Mouse (Mus musculus) MN1 (cell line): ENCODE results near the gene Ascc3.

Experiments used
- DNase-seq: peaks from one replicate; pipeline ENCODE4 v3.0.0-alpha.2; 2016; ENCODE audit warnings: low spot score

The Ascc3 gene

GRCm38 (mm10) chr10:50592355-50593293 is at the start of gene Ascc3:
TSS of gene Ascc3 (plus strand) at chr10:50592669.
- DNase-seq = peak; percentile 98

DNA sequence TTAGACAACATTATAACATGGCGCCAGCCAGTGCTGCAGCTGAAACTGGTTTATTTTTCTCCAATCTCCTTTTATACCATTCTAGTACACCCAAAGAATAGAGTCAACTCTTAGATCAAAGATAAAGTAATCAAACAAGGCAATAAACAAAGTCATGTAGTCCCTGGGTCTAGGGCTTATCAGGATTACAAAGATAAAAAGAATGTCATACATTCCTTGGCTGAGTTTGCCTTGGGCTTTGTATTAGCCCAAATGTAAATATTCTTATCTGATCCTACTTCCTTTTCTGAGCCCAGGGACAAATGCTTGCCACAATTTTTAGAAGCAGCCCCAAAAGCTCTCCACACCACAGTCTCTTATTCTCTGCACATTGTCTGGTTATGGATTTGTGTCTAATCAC is 7.7 kb upstream of the Ascc3 start:
- DNase-seq = no peak

GRCm38 (mm10) chr10:50586556-50586955 is 5.9 kb upstream of the Ascc3 start:
- no peak for DNase-seq

- no peak for DNase-seq
These were observed 902 bp downstream of the Ascc3 start for GRCm38 (mm10) chr10:50593371-50593770.

- no peak for DNase-seq
These were observed 2.9 kb downstream of the Ascc3 start for GRCm38 (mm10) chr10:50595340-50595739.

GRCm38 (mm10) chr10:50604919-50605318 is 12.4 kb downstream of the Ascc3 start:
- DNase-seq = no peak

DNA sequence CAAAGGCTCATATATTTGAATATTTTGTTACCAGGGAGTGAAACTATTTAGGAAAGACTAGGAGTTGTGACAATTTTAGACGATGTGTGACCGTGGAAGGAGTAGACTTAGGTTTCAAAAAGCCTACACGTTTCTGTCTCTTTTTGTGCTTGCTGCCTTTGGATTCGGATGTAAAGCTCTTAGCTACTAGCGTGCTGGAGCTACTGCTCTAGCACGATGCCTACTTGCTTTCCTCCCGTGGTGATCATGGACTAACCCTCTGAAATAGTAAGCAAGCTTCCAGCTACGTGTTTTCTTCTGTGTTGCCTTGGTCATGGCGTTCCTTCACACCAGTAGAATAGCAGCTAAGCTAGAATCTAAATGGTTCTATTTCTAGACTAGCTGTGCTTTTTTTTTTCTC is 21.4 kb downstream of the Ascc3 start:
- no peak for DNase-seq

DNA sequence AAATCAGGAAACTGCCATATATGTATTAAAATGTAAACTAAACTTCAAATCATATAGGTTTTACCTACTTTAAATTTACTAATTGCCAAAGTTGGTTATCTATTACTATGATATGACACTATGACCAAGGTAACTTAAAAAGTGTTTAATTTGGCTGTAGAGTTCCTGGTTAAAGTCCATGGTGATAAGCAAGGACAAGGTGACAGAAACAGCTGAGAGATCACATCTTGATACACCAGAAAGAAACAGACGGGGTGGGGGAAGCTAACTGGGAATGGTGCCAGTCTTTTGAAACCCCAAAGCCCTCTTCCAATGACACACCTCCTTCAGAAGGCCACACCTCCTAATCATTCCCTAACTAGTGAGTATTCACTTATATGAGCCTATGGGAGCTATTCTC is 33.4 kb downstream of the Ascc3 start:
- no peak for DNase-seq

DNA sequence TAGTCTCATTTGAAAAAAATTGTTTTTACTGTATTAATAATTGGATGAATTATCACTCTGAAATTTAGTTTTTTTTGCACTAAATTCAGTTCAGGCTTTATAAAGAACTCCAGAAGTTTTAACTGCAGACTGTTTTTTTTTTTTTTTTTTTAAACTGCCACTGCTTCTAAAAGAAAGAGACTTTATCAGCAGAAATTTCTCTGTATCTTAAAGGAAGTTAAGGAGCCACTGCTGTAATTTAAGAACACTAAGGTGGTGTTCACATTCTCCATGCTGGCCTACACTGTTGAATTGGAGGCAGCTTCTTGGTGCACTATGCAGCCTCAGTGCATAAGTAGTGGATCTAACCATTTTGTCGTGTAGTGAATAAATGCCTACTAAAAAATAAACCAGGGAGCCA is 47.1 kb downstream of the Ascc3 start:
- no peak for DNase-seq

DNA sequence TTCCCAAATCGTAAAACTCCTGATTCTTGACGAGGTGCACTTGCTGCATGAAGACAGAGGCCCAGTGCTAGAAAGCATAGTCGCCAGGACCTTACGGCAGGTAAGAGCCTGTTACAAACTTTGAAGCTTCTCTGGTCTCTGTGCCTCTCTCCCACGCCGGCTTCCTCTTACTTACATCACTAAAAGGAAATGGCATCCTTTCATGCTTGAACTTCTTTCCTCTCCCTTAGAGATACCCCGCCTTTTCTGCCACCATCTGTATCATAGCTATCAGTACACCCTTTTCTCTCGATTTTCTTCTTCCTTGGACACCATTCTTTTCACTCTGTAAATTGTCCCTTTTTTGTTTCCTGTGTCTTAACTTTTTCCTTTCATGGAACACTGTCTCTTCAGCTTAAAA is 58.1 kb downstream of the Ascc3 start:
- no peak for DNase-seq

DNA sequence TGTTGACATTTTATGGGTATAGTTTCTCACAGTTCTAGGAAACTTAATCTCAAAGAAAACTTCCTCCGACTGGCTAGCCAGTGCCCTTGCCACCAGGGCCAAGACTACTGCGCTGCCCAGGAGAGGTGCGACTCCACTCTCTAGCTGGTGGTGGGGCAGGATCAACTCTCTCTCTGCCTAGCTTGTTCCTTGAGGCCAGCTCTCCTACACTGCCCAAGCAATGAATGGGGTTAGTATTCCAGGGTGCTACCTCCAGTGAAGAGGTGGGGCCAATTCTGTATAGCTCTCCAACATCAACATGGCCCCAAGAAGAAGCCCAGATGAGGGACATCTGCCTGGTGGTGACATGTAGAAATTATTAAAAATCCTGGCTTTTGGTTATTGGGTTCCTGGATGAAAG is 61.1 kb downstream of the Ascc3 start:
- DNase-seq = no peak

DNA sequence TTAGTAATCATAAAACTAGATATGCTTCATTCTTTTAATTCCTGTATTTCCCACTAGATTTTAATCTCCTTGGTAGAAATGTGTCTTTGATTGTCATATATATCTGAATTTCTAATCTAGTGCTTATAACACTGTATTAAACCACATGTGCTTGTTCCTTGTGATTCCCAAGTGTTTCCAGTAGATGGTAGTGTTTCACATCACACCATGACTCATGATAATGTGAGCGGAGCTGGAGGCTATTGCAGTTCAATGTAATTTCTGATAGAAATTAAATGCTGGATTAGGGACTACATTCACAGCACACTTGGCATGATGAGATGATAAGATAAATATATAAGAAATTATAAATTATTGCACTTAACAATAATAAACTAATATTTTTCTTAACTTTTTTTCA is 64.9 kb downstream of the Ascc3 start:
- DNase-seq = peak; percentile 59

DNA sequence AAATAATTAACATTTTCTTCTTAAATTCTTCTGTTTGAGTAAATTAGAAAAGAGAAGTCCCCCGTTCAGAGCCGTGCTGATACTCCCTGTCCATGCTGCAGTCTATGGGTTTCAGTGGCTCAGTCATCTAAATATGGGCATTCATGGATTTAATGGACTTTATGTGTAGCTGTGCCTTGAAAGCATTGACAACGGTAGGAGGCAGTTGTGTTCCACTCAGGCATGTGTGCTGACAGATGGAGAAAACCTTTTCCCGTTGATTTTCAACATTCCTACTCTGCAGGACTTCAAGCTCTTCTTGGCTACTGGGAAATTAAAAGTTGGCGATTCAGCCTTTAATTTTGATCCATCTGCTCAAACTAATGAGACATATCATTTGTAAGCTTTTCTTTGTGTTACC is 79.0 kb downstream of the Ascc3 start:
- DNase-seq = no peak

- DNase-seq = no peak
These were observed 97.9 kb downstream of the Ascc3 start for GRCm38 (mm10) chr10:50690324-50690723.

DNA sequence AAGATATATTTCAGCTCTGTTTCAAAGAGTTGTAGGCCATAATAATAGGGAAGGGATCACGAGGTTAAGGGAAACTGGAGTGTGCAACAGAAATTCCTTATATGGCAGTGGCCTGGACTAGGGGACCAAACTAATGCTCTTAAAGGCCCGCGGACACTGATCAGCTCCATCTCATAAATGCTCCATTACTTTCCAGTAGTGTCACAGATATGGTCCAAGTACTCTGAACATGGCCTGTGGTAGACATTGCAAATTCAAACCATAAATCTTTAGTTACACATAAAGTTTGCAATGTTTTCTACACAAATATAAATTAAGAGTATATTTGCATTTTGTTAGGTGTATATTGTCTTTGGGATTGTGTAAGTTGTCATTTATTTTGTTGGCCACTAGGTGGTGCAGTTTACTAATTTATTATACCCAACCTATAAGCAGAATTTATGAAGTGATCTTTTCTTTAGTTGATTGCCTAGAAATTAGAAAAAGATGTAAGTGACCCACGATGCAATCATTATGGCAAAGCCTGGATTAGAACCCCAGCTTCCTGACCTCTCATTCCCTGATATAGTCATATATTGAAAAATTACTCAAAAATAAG is 106.5 kb downstream of the Ascc3 start:
- DNase-seq = peak; percentile 57

DNA sequence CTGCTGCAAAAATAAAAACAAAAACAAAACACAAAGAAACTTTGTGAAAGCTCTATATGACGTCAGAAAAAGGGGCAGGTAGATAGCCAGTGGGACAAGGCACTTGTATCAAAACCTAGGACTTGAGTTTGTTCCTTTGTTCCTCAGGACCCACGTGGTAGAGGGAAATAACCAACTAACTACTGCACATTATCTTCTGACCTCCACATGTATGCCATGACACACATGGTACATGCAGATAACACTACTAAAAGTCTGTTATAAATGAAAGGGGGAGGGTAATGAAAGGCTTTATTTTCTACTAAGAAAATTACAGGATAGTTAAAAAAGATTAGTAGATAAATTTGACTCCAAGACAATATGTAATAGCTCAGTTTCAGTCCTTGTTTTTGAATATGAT is 109.3 kb downstream of the Ascc3 start:
- DNase-seq = no peak

DNA sequence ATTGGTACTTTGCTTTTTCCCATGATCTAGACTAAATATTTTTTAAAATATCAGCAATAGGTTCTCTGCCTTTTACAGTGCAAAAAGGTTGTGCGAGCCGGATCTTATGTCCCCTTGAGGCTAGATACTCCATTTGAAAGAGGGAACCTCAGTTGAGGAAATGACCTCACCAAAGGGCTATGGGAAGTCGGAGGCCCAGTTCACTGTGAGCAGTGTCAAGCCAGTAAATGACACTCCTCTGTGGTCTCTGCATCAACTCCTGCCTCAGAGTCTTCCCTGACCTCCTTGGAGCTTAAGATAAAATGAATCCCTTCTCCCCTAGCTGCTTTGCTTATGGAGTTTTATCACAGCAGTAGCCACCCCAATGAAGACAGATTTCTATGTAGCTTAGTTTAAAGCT is 109.9 kb downstream of the Ascc3 start:
- DNase-seq = no peak

- peak; percentile 81 for DNase-seq
These were observed 111.7 kb downstream of the Ascc3 start for GRCm38 (mm10) chr10:50704202-50704601.

DNA sequence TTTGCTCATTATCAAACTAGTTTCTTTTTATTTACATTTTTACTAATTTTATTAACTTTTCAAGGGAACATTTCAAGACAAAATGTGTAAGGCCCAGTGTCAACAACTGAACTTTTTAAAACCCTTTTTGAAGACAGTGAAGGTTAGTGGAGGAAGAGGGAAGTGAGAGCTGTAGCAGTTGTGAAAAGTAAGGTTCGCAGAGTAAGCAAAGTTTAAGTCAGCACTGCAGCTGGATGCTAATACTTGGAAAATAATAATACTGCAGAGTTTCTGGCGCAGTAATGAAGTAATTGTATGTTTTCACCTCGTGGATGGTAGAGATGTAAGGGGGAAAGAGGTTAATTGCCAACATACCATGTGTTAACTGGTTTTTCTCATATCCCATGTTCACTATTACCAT is 112.4 kb downstream of the Ascc3 start:
- DNase-seq = no peak

- no peak for DNase-seq
These were observed 118.8 kb downstream of the Ascc3 start for GRCm38 (mm10) chr10:50711286-50711685.

DNA sequence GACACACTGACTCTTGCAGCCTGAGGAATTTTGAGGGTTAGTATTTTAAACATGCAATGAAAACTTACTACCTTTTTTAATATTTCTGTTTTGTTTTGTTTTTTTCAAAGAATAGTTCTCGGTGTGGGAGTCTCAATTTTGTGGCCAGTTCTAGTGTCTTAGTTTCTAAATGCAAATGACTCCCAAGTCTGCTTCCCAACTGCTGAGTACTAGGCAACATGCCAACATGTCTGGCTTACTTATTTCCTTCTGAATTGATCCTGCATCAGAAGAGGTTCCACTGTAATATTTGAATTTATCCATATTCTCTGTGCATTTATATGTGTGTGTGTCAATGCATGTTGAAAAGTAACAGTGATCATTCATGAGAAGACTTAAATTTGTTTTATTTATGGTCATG is 119.3 kb downstream of the Ascc3 start:
- DNase-seq = no peak

DNA sequence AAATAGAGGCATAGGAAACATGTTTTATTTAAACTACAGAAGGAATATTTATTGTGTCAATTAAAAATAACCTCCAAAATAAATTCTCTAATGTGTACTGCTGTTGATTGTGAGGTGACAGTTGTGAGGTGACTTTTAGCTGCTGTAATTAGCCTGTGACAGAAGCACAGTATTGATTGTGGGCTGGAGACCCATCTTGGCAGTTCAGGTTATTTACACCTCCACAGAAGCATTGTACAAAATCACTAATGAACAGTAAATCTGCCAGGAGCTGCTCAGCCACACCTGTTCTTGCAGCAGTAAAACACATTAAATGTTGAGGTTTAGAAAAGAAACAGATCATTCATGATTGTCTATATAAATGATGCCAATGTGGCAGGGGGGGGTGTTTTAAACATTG is 141.0 kb downstream of the Ascc3 start:
- DNase-seq = no peak

GRCm38 (mm10) chr10:50762069-50762468 is 169.6 kb downstream of the Ascc3 start:
- no peak for DNase-seq

- DNase-seq = no peak
These were observed 170.5 kb downstream of the Ascc3 start for GRCm38 (mm10) chr10:50762984-50763383.
